Mouse (Mus musculus) olfactory bulb, adult 2 months (tissue): ENCODE measurements around the gene Tnpo3.

Experiments used
- CTCF ChIP-seq: fragments of 200-500 bp; IDR thresholded peaks from 2 replicates; pipeline ENCODE4 v1.5.1; 2012; ENCODE audit warnings: low read depth, mild to moderate bottlenecking, low read length, moderate library complexity; ENCODE audit not compliant: insufficient read depth
- POLR2A ChIP-seq: fragments of 200-500 bp; IDR thresholded peaks from 2 replicates; pipeline ENCODE4 v1.6.1; 2012; ENCODE audit warnings: mild to moderate bottlenecking, low read depth, low read length, moderate library complexity; ENCODE audit not compliant: insufficient read depth

DNA sequence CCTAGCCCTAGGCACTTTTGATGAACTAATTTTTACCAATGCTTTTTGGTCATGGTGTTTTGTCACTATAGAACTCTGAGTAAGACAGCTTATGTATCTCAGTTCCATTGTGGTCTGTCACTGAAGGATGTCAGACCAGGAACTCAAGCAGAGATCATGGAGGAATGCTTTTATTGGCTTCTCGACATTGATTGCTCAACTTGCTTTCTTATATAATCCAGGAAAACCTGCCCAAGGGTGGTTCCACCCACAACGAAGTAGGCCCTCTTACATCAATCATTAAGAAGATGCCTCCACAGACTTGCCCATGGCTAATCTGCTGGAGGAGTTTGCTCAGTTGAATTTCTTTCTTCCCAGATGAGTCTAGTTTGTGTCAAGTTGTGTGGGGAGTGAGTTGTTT, 18.1 kb upstream of the Tnpo3 start:
- TF ChIP-seq POLR2A, result no peak
- no peak for TF ChIP-seq CTCF
